Mouse (Mus musculus): ENCODE measurements around the gene Scg3. TPM values are rescaled to one million over a fixed set of nuclear protein-coding genes. Genes with fewer than 3 reads are reported as not detected.
A peak's percentile ranks its signal among the peaks of the same experiment; 100 is the strongest.

Scg3 gene
- polyA plus RNA-seq (2014; fragmentation: Nextera tagmentation; extraction: Ambion mirVana) = 11.1 and 15.3 TPM in 2 replicates

DNA sequence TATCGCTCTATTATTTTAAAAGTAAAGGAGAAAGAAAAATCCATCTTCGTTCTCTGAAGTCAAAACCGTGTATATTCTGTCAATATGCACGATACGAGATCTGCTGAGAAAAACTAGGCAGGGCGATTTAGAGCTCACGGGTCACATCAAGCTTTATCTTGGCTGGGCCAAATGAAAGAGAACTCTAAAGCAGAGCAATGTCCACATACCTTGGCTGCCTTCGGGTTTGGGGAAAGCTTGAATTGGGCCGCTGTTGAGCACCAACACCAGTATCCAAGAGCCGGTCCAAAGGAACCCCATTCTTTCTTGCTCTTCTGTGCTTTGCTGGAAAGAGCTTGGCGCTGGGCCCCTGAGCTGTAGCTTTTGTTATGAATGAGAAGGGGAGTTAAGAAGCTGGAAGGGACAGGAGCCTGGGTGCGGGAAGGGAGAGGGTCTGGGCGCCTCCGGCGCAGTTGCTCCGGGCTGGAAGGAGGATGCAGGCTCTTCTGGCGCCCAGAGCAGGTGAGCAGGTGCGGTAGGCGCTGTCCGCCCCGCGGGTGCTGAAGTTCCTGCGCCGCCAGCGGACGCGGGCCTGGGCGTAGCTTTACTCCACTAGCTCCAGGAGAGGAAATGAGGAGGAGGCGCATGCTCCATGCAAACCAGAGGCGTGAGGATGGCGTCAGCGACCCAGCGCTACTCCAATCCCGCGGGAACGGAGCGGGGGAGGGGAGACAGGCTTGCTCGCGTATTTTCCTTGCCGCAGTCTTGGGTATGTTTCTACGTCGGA is at the start of gene Scg3:
TSS of gene Scg3 (minus strand) at position 631 of the 766 bp plus-strand sequence.
- no peaks in the 10 kb centered on the region for H3K9me3 ChIP-seq (replicated peaks; ENCODE audit: control insufficient read depth, low read length)
- H3K27me3 ChIP-seq (ENCODE audit: control insufficient read depth, insufficient read depth, low read length) = no peaks in the 10 kb centered on the region
- DNase-seq (ENCODE audit: low spot score) (peak; percentile 91), ATAC-seq (replicated peaks; ENCODE audit: insufficient number of reproducible peaks, low FRiP score, low TSS enrichment, low read depth) (peak; percentile 100)
- peak within 1 kb of the TSS; percentile 27 for H3K4me3 ChIP-seq (ENCODE audit: low read depth, low read length)
- H3K4me2 ChIP-seq (ENCODE audit: low read depth, low read length) = peak within 1 kb of the TSS; percentile 55; the same call in 1 of the 2 replicates
- no peaks in the 10 kb centered on the region for H3K36me3 ChIP-seq (replicated peaks; ENCODE audit: control insufficient read depth, insufficient read depth, low read depth, low read length)
- 7% methylated on average over 42 of the region's 42 CpGs for WGBS
- H3K4me1 ChIP-seq (ENCODE audit: control insufficient read depth, insufficient read depth, low read length) = peaks cover 2% of the 10 kb centered on the region; the same call in 1 of the 2 replicates
- peak within 1 kb of the TSS; percentile 25; the same call in 1 of the 2 replicates for H3K9ac ChIP-seq (replicated peaks; ENCODE audit: low read length)
- H3K27ac ChIP-seq (replicated peaks; ENCODE audit: low read depth, low read length) = no peak within 1 kb of the TSS

GRCm38 (mm10) chr9:75719952-75720687 is 36.3 kb upstream of the Scg3 start:
- Histone ChIP-seq H3K36me3 (replicated peaks; ENCODE audit: control insufficient read depth, insufficient read depth, low read depth, low read length) (no peaks in the 10 kb centered on the region), H3K27ac (replicated peaks; ENCODE audit: low read depth, low read length) (no peak overlapping the region), H3K4me3 (ENCODE audit: low read depth, low read length) (no peak overlapping the region), H3K9ac (replicated peaks; ENCODE audit: low read length) (no peak overlapping the region), H3K9me3 (replicated peaks; ENCODE audit: control insufficient read depth, low read length) (no peaks in the 10 kb centered on the region), H3K27me3 (ENCODE audit: control insufficient read depth, insufficient read depth, low read length) (no peaks in the 10 kb centered on the region), H3K4me2 (ENCODE audit: low read depth, low read length) (no peak overlapping the region), H3K4me1 (ENCODE audit: control insufficient read depth, insufficient read depth, low read length) (no peaks in the 10 kb centered on the region)
- WGBS = 41% methylated on average over 11 of the region's 11 CpGs
- ATAC-seq (replicated peaks; ENCODE audit: insufficient number of reproducible peaks, low FRiP score, low TSS enrichment, low read depth) (peak; percentile 67; the same call in 1 of the 2 replicates), DNase-seq (ENCODE audit: low spot score) (peak; percentile 78)

- Histone ChIP-seq H3K27me3 (ENCODE audit: control insufficient read depth, insufficient read depth, low read length) (no peaks in the 10 kb centered on the region), H3K4me2 (ENCODE audit: low read depth, low read length) (no peak overlapping the region), H3K4me3 (ENCODE audit: low read depth, low read length) (no peak overlapping the region), H3K36me3 (replicated peaks; ENCODE audit: control insufficient read depth, insufficient read depth, low read depth, low read length) (no peaks in the 10 kb centered on the region), H3K9ac (replicated peaks; ENCODE audit: low read length) (no peak overlapping the region), H3K9me3 (replicated peaks; ENCODE audit: control insufficient read depth, low read length) (no peaks in the 10 kb centered on the region), H3K27ac (replicated peaks; ENCODE audit: low read depth, low read length) (no peak overlapping the region), H3K4me1 (ENCODE audit: control insufficient read depth, insufficient read depth, low read length) (no peaks in the 10 kb centered on the region)
- DNase-seq (ENCODE audit: low spot score) (peak; percentile 14), ATAC-seq (replicated peaks; ENCODE audit: insufficient number of reproducible peaks, low FRiP score, low TSS enrichment, low read depth) (no peak)
- WGBS = 79% methylated on average over 3 of the region's 3 CpGs
Measured at GRCm38 (mm10) chr9:75719481-75719880, 35.6 kb upstream of the Scg3 start.

GRCm38 (mm10) chr9:75684772-75685171 is 916 bp upstream of the Scg3 start:
- ATAC-seq (replicated peaks; ENCODE audit: insufficient number of reproducible peaks, low FRiP score, low TSS enrichment, low read depth) (no peak), DNase-seq (ENCODE audit: low spot score) (no peak)
- Histone ChIP-seq H3K27ac (replicated peaks; ENCODE audit: low read depth, low read length) (no peak overlapping the region), H3K9ac (replicated peaks; ENCODE audit: low read length) (no peak overlapping the region), H3K9me3 (replicated peaks; ENCODE audit: control insufficient read depth, low read length) (no peaks in the 10 kb centered on the region), H3K27me3 (ENCODE audit: control insufficient read depth, insufficient read depth, low read length) (no peaks in the 10 kb centered on the region), H3K4me3 (ENCODE audit: low read depth, low read length) (no peak overlapping the region), H3K4me1 (ENCODE audit: control insufficient read depth, insufficient read depth, low read length) (peaks cover 2% of the 10 kb centered on the region; the same call in 1 of the 2 replicates), H3K4me2 (ENCODE audit: low read depth, low read length) (no peak overlapping the region), H3K36me3 (replicated peaks; ENCODE audit: control insufficient read depth, insufficient read depth, low read depth, low read length) (no peaks in the 10 kb centered on the region)
- WGBS = 61% methylated on average over 3 of the region's 3 CpGs

- no peaks in the 10 kb centered on the region for H3K9me3 ChIP-seq (replicated peaks; ENCODE audit: control insufficient read depth, low read length)
- no peaks in the 10 kb centered on the region for H3K27me3 ChIP-seq (ENCODE audit: control insufficient read depth, insufficient read depth, low read length)
- 65% methylated on average over 4 of the region's 4 CpGs for WGBS
- H3K36me3 ChIP-seq (replicated peaks; ENCODE audit: control insufficient read depth, insufficient read depth, low read depth, low read length) = no peaks in the 10 kb centered on the region
- H3K9ac ChIP-seq (replicated peaks; ENCODE audit: low read length) = no peak overlapping the region
- H3K4me3 ChIP-seq (ENCODE audit: low read depth, low read length) = peak overlapping the region; percentile 27
- peak overlapping the region; percentile 55; the same call in 1 of the 2 replicates for H3K4me2 ChIP-seq (ENCODE audit: low read depth, low read length)
- no peak overlapping the region for H3K27ac ChIP-seq (replicated peaks; ENCODE audit: low read depth, low read length)
- H3K4me1 ChIP-seq (ENCODE audit: control insufficient read depth, insufficient read depth, low read length) = peaks cover 2% of the 10 kb centered on the region; the same call in 1 of the 2 replicates
- ATAC-seq (replicated peaks; ENCODE audit: insufficient number of reproducible peaks, low FRiP score, low TSS enrichment, low read depth) (no peak), DNase-seq (ENCODE audit: low spot score) (no peak)
Measured at GRCm38 (mm10) chr9:75684292-75684691, 436 bp upstream of the Scg3 start.

DNA sequence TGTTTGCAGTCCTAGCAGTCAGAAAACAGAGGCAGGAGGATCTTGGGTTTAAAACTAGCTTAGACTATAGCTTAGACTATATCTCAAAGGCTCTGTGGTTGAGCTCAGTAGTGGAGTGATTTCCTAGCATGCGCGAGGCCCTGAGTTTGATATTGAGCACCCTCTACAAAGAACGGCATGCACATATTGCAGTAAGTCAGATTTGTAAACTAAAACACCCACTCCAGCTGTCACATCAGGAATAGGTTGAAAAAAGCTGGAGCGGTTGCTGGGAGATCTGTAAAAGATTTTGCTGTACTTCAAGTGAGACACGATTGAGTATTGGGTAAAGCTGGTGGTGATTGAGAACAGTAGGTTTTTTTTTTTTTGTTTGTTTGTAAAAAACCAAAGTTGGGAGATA is 3.2 kb downstream of the Scg3 start:
- 85% methylated on average over 5 of the region's 5 CpGs for WGBS
- no peak overlapping the region for H3K27ac ChIP-seq (replicated peaks; ENCODE audit: low read depth, low read length)
- H3K27me3 ChIP-seq (ENCODE audit: control insufficient read depth, insufficient read depth, low read length) = no peaks in the 10 kb centered on the region
- no peaks in the 10 kb centered on the region for H3K9me3 ChIP-seq (replicated peaks; ENCODE audit: control insufficient read depth, low read length)
- H3K9ac ChIP-seq (replicated peaks; ENCODE audit: low read length) = no peak overlapping the region
- no peaks in the 10 kb centered on the region for H3K36me3 ChIP-seq (replicated peaks; ENCODE audit: control insufficient read depth, insufficient read depth, low read depth, low read length)
- ATAC-seq (replicated peaks; ENCODE audit: insufficient number of reproducible peaks, low FRiP score, low TSS enrichment, low read depth) (no peak), DNase-seq (ENCODE audit: low spot score) (no peak)
- H3K4me1 ChIP-seq (ENCODE audit: control insufficient read depth, insufficient read depth, low read length) = peaks cover 2% of the 10 kb centered on the region; the same call in 1 of the 2 replicates
- H3K4me3 ChIP-seq (ENCODE audit: low read depth, low read length) = no peak overlapping the region
- no peak overlapping the region for H3K4me2 ChIP-seq (ENCODE audit: low read depth, low read length)

DNA sequence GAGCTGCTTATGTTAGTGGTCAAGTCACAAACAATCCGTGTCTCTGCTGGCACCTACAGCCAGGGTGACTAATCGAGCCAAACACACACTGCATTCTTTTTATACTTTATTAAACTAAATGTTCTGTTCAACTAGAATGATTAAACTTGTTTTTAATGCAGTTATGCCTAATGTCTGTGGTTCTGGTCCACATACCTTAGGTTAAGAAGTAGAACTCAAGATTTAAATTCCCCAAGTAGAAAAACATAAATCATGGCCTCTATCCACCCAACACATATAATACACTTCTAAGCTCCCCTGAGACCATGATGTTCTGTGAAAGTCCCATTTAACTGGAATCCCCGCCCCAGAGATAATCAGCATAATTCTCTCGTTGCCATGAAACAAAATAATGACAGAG is 4.2 kb downstream of the Scg3 start:
- Histone ChIP-seq H3K9ac (replicated peaks; ENCODE audit: low read length) (no peak overlapping the region), H3K27me3 (ENCODE audit: control insufficient read depth, insufficient read depth, low read length) (no peaks in the 10 kb centered on the region), H3K4me3 (ENCODE audit: low read depth, low read length) (no peak overlapping the region), H3K4me2 (ENCODE audit: low read depth, low read length) (no peak overlapping the region), H3K36me3 (replicated peaks; ENCODE audit: control insufficient read depth, insufficient read depth, low read depth, low read length) (no peaks in the 10 kb centered on the region), H3K4me1 (ENCODE audit: control insufficient read depth, insufficient read depth, low read length) (peaks cover 2% of the 10 kb centered on the region; the same call in 1 of the 2 replicates), H3K27ac (replicated peaks; ENCODE audit: low read depth, low read length) (no peak overlapping the region), H3K9me3 (replicated peaks; ENCODE audit: control insufficient read depth, low read length) (no peaks in the 10 kb centered on the region)
- ATAC-seq (replicated peaks; ENCODE audit: insufficient number of reproducible peaks, low FRiP score, low TSS enrichment, low read depth) (no peak), DNase-seq (ENCODE audit: low spot score) (no peak)
- WGBS = 72% methylated on average over 4 of the region's 4 CpGs

GRCm38 (mm10) chr9:75678341-75678740 is 5.5 kb downstream of the Scg3 start:
- ATAC-seq (replicated peaks; ENCODE audit: insufficient number of reproducible peaks, low FRiP score, low TSS enrichment, low read depth) (no peak), DNase-seq (ENCODE audit: low spot score) (no peak)
- Histone ChIP-seq H3K27ac (replicated peaks; ENCODE audit: low read depth, low read length) (no peak overlapping the region), H3K4me1 (ENCODE audit: control insufficient read depth, insufficient read depth, low read length) (no peaks in the 10 kb centered on the region), H3K27me3 (ENCODE audit: control insufficient read depth, insufficient read depth, low read length) (no peaks in the 10 kb centered on the region), H3K36me3 (replicated peaks; ENCODE audit: control insufficient read depth, insufficient read depth, low read depth, low read length) (no peaks in the 10 kb centered on the region), H3K4me2 (ENCODE audit: low read depth, low read length) (no peak overlapping the region), H3K9ac (replicated peaks; ENCODE audit: low read length) (no peak overlapping the region), H3K9me3 (replicated peaks; ENCODE audit: control insufficient read depth, low read length) (no peaks in the 10 kb centered on the region), H3K4me3 (ENCODE audit: low read depth, low read length) (no peak overlapping the region)
- WGBS = 79% methylated on average over 7 of the region's 7 CpGs
